Mouse (Mus musculus) adrenal gland, postnatal 14 days (tissue): ENCODE measurements around the gene Gba2. TPM values are rescaled to one million over a fixed set of nuclear protein-coding genes. Genes with fewer than 3 reads are reported as not detected.
"Not testable (repeated sequence)": the region's sequence is repeated elsewhere in the genome, so short reads cannot be mapped to it uniquely, and the experiment has no call there.

Source experiments
- DNase-seq: peaks from one replicate; pipeline ENCODE4 v3.0.0; 2021; ENCODE audit warnings: mixed read lengths
- total RNA-seq: library from RNA; stranded (reverse); gene quantifications from 2 replicates; pipeline ENCODE4 v1.2.3, GENCODE M21; 2021

Gene Gba2
- total RNA-seq, 1 experiment from 2014 or later: 11.7 TPM

DNA sequence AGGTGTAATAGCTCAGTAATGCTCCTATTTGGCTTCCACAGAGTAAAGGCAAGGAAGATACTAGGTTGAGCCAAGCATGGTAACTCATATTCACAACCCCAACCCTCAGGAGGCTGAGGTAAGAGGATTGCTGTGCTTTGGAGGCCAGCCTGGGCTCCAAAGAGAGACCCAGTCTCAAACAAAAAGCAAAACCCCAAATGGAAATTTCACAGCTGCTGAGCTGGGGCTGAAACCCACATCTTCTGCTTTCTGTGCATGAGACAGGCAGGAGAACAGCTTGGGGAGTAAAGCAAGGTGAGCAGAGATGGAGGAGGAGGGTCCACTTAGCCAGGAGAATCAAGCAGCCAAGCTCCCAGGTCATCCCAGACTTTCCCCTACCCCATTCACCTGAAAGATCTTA, 24.8 kb downstream of the Gba2 start:
- no peak for DNase-seq

- no peak for DNase-seq
Observed at GRCm38 (mm10) chr4:43552437-43552836, 26.2 kb downstream of the Gba2 start.

GRCm38 (mm10) chr4:43551854-43552253, 26.8 kb downstream of the Gba2 start:
- DNase-seq: not testable (repeated sequence)

DNA sequence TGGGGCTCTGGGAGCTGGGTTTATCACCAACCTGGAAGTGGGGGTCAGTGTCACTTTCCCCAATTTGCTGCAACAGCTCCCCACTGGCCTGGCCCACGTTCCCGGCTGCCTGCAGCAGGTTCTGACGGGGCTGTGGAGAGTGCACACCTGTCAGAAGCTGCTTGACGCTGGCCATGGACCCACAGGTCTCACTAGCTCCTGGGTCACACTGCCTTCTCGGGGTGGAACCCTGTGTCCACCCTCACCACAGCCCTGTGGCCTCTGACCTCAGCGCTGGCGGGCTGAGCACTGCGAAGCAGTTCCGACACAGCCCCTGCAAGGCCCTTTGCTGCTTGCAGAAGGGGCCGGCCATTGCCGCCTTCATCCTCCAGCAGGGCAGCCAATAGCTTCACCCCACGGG, 29.6 kb downstream of the Gba2 start:
- DNase-seq: no peak

DNA sequence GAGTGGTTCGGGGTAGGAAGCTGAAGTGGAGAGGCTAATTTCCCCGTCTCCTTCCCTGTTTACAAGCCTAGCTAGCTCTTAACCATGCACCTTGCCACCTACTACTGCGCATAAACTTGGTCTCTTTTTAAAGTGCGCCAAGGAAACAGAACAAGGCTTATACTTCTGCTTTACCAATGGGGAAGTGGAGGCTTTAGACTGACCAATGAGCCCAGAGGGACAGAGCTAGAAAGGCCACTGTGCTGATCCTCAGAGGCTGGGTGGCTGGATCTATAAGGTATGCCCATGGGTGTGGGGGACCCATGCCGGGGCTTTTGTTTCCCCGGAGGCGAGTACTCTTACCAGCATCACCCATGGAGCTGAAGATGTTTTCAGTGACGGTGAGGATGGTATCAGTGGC, 31.5 kb downstream of the Gba2 start:
- DNase-seq: no peak

- DNase-seq: peak; percentile 82
Observed at GRCm38 (mm10) chr4:43546375-43547047, 32.2 kb downstream of the Gba2 start.

DNA sequence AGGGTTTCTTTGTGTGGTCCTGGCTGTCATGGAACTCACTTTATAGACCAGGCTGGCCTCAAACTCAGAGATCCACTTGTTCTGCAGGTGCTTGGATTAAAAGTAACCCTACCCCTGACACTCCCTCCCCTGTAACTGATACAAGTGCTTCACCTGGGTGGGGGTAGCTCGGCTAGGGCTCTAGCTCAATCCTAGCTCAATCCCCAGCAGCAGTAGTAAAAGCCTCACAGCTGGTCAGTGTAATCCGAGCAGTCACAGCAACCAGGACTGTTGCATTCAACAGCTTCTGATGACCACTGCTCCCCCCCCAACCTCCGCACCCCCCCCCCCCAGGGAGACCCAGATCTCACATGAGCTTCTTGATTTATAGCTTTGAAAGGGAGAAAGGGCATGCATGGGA, 36.6 kb downstream of the Gba2 start:
- no peak for DNase-seq

DNA sequence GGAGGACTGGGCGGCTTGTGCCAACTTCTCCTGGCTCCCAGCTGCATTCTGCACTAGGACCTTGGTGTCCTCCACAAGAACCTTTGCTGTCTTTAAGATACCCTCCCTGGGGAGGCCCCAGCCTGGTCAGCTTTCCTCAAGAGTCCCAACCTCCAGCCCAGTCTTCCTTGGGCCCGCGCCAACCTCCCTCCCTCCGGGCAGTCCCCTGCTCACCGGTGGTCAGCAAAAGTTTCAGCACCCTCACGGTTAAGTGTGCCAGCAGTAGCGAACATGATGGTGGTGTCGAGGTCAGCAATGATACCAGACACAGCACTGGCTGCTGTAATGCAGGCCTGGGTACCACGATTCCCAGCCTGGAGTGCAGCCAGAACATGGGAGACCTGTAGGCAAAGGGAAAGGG, 42.6 kb downstream of the Gba2 start:
- no peak for DNase-seq

DNA sequence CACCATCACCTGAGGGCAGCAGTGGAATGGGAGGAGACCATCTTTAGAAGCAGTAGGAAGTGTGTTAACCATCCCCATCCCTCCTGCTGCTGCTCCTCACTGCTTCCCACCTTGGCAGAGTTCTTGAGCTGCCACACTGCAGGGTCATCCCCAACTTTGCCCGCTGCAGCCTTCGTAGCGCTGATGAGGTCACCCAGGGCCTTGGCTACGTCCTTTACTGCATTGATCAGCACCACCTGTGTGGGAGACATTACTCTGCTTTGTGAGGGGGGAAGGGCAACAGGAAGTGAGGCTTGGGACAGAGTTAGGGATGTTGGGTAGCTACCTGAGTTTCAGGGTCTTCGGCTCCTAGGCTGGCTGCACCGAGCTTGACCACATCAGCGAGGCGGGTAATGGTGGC, 43.0 kb downstream of the Gba2 start:
- DNase-seq: peak; percentile 50

DNA sequence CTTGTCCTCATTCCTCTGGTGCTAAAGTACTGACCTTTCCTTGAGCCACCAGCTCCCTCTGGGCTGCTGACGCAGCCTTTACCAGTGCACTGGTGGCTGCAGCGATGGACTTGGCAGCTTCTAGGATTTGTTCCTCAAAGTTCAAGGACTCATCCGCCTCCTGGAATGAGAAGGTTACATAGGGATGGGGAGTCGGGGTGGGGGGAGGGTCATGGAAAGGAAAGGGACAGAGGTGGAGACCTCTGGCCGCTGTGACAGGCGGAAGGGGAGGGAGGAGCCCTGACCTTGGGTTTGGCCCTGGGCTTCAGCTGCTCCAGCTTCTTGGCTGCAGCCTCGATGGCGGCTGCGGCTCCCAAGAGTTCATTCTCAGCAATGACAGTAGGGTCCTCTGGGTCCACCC, 45.4 kb downstream of the Gba2 start:
- DNase-seq: peak; percentile 86

GRCm38 (mm10) chr4:43530581-43530980, 48.1 kb downstream of the Gba2 start:
- DNase-seq: peak; percentile 87

DNA sequence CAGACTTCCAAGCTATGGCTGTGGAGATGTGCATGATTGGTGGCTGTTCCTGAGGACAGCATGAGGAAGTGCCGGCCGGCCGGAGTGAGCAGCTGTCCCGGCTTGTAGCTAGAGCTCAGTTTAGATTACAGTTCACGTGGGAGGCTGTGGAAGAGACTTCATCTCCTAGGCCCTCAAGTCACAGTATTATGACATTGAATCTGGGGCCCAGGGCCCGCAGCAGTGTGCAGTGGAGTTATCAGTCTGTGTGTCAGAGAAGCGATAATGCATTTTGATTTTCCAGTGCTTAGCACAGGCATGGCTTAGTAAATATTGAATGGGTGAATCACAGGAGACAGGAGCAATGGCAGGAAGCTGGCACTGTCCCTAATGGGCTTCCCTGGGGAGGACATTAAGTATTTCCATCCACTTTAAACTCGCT, 48.6 kb downstream of the Gba2 start:
- peak; percentile 47 for DNase-seq

DNA sequence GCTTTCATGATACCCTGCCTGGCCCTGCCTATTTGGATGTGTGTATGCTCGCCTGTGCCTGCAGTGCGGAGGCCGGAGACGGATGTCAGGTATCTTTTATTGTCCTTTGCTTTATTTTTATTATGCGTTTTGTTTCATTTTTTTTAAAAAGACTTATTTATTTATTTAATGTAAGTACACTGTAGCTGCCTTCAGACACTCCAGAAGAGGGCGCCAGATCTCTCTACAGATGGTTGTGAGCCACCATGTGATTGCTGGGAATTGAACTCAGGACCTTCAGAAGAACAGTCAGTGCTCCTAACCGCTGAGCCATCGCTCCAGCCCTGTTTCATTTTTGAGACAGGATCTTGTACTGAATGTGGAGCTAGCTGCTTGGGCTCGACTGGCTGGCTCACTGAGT, 50.2 kb downstream of the Gba2 start:
- DNase-seq: no peak

DNA sequence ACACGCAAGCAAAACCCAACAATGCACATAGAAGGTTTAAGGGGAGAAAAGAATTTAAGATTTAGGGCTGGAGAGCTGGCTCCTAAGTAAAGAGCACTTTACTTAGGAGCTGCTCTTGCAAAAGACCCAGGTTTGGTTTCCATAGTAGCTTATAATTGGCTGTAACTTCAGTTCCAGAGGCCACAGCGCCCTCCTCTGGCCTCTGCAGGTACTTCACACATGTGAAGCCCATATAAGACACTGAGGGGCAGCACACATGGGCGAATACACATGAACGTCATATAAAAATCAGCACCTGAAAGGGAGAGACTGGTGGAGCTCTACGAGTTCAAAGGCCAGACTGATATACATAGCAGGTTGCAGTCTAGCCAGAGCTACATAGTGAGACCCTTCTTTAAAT, 50.8 kb downstream of the Gba2 start:
- peak; percentile 53 for DNase-seq

DNA sequence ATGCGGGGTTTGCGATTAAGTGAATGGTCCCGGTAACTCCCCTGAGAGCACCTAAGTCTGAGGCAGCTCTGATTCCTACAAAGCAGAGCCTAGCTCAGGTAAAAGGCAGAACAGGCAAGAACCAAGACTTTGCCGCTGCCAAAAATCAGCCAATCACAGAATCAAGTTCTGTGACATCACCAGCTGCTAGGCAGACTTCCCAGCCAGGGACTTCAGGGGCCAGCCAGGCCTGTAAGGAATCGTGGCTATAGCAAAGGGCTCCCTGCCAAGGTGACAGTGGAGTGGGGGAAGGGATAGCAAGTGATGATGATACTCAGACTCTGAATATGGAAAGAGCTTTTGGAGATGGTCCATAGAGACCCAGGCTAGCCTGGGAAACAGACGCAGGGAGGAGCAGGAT, 58.7 kb downstream of the Gba2 start:
- DNase-seq: peak; percentile 92

DNA sequence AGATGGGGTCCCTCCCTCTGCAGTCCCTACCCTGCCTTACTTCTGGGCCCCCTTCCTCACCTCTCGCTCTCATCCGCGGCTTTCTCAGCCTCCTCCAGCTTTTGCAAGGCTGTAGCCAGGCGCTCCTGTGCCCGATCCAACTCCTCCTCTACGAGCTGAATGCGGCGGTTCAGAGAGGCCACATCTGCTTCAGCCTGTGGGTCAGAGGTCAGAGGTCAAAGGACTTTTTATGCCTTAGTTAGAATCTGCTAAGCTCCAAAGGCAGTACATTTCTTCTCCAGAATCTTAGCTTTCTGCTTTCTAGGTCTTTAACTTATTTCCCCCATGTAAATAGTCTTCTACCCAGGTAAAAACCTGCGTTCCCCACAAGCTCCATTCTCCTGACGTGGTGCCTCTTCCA, 59.1 kb downstream of the Gba2 start:
- DNase-seq: no peak

Other genes with a start within 250 kb of the Gba2 start
- gene Rusc2, start 196.9 kb downstream of the Gba2 start, total RNA-seq: 34.8 and 38.6 TPM in 2 replicates
- gene Fam166b, start 149.7 kb downstream of the Gba2 start, total RNA-seq: not detected in 2 replicates
- 53.9 and 59.0 TPM in 2 replicates for gene Tesk1, start 136.9 kb downstream of the Gba2 start, total RNA-seq
- 2.7 and 12.7 TPM in 2 replicates for gene Cd72, start 124.2 kb downstream of the Gba2 start, total RNA-seq
- gene Sit1, start 95.1 kb downstream of the Gba2 start, total RNA-seq: 0.59 and 1.3 TPM in 2 replicates
- 48.3 and 50.0 TPM in 2 replicates for gene Ccdc107, start 86.0 kb downstream of the Gba2 start, total RNA-seq
- gene Arhgef39, start 79.2 kb downstream of the Gba2 start, total RNA-seq: 5.2 and 6.8 TPM in 2 replicates
- gene Car9, start 71.9 kb downstream of the Gba2 start, total RNA-seq: 0.37 and 0.83 TPM in 2 replicates
- gene Tpm2, start 55.1 kb downstream of the Gba2 start, total RNA-seq: 84.5 and 88.0 TPM in 2 replicates
- 108 and 117 TPM in 2 replicates for gene Creb3, start 16.5 kb downstream of the Gba2 start, total RNA-seq
- 201 and 213 TPM in 2 replicates for gene Tln1, start 16.2 kb downstream of the Gba2 start, total RNA-seq
- 43.3 and 52.6 TPM in 2 replicates for gene Rgp1, start 158 bp downstream of the Gba2 start, total RNA-seq
- gene Msmp, start 5.6 kb upstream of the Gba2 start, total RNA-seq: 2.1 and 2.3 TPM in 2 replicates
- gene Npr2, start 53.1 kb upstream of the Gba2 start, total RNA-seq: 36.4 and 43.9 TPM in 2 replicates
- 0.93 and 1.1 TPM in 2 replicates for gene Spag8, start 74.7 kb upstream of the Gba2 start, total RNA-seq
- 91.7 and 99.5 TPM in 2 replicates for gene Hint2, start 77.6 kb upstream of the Gba2 start, total RNA-seq
- 7.2 and 9.9 TPM in 2 replicates for gene Tmem8b, start 90.1 kb upstream of the Gba2 start, total RNA-seq
- 0.30 TPM in 1 of 2 replicates, not detected in the other for gene Fam221b, start 90.3 kb upstream of the Gba2 start, total RNA-seq
- gene Olfr70, start 121.9 kb upstream of the Gba2 start, total RNA-seq: not detected in 2 replicates
- not detected in 2 replicates for gene Olfr71, start 131.4 kb upstream of the Gba2 start, total RNA-seq
- 4.4 and 6.2 TPM in 2 replicates for gene Hrct1, start 148.3 kb upstream of the Gba2 start, total RNA-seq
- gene Spaar, start 151.2 kb upstream of the Gba2 start, total RNA-seq: 4.2 and 6.2 TPM in 2 replicates
- not detected in 2 replicates for gene Olfr159, start 192.1 kb upstream of the Gba2 start, total RNA-seq
- not detected in 2 replicates for gene Olfr156, start 245.0 kb upstream of the Gba2 start, total RNA-seq